Mouse (Mus musculus): ENCODE measurements around the gene Aire. TPM values are rescaled to one million over a fixed set of nuclear protein-coding genes. Genes with fewer than 3 reads are reported as not detected.

Aire gene
- polyA plus RNA-seq, 1 experiment from 2014 or later = 0.68 TPM

DNA sequence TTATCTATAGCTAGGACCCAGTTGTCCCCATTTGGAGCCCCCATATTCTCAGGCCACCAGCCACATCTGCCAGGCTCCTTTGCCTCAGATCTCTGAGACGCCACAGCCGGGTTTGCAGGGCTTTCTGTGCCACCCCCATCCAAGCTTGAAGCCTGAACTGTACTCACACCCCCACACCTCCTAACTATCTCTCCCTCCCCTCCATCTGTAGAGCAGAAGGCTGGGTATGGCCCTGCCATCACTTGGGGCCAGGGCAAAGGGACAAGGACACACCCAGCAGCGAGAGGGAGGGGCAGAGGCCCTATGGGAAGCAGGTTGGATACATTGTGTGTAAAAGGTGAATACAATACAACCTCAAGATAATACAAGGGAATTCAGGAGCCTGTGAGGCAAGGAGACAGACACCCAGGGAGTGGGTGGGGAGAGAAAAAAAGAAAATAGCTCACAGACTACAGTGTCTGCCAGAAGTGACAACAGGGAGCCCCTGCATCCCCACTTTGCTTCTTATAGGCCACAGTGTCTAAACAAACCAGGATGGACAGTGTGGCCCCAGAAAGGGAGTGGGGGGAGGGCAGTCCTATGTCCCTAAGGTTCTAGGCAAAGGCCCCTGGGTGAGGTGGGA lies 38.8 kb downstream of the Aire start:
- ATAC-seq (ENCODE audit: insufficient read depth, low FRiP score, low read depth) = peak; percentile 14; the same call in 1 of the 2 replicates
- Histone ChIP-seq H3K36me3 (peaks cover 27% of the 10 kb centered on the region), H3K4me3 (replicated peaks) (no peak overlapping the region), H3K27ac (no peak overlapping the region), H3K4me2 (peak overlapping the region; percentile 30), H3K9me3 (no peaks in the 10 kb centered on the region), H3K27me3 (replicated peaks) (no peaks in the 10 kb centered on the region), H3K9ac (no peak overlapping the region), H3K4me1 (peaks cover 31% of the 10 kb centered on the region)
- WGBS = 73% methylated on average over 3 of the region's 3 CpGs

DNA sequence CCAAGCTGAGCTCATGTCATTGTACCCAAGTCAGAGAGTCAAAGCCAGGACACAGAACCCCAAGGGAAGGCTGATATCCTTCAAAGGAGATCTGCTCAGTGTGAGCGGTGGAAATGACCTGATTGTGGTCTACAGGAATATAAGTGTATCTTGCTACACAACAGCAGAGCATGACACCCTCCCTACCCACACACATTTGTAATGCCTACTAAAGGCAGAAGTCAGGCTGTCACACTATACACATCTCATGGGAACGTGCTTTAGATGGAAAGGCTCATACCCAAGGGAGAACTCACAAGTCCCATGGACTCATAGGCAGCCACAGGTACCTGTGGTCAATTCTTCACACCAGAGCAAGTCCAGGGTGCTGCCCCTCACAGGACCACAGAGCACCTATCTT lies 41.1 kb downstream of the Aire start:
- Histone ChIP-seq H3K9me3 (no peaks in the 10 kb centered on the region), H3K27ac (no peak overlapping the region), H3K4me1 (peaks cover 16% of the 10 kb centered on the region), H3K27me3 (replicated peaks) (no peaks in the 10 kb centered on the region), H3K36me3 (peaks cover 46% of the 10 kb centered on the region), H3K4me2 (no peak overlapping the region), H3K4me3 (replicated peaks) (no peak overlapping the region), H3K9ac (no peak overlapping the region)
- no peak for ATAC-seq (ENCODE audit: insufficient read depth, low FRiP score, low read depth)
- WGBS = 93% methylated on average over 2 of the region's 2 CpGs

DNA sequence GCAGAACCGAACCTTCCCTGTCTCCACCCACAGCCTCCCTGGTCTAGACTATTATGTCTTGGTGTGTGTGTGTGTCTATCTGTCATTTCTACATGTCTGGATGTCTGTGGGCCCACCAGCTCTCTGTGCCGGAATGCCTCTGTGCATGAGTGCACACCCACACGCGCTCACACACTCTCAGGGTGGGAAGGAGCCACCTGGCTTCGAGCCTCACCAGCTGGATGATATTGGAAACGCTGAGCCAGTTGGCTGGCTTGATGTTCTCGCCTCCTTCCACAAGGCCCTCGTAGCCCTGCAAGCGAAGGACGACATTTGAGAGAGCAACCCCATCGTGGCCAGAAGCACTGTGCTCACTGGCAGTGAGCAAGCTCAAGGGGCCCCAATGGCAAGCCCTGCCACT lies 41.6 kb downstream of the Aire start:
- Histone ChIP-seq H3K9me3 (no peaks in the 10 kb centered on the region), H3K4me2 (no peak overlapping the region), H3K36me3 (peaks cover 49% of the 10 kb centered on the region), H3K27me3 (replicated peaks) (no peaks in the 10 kb centered on the region), H3K4me3 (replicated peaks) (no peak overlapping the region), H3K4me1 (peaks cover 11% of the 10 kb centered on the region), H3K27ac (no peak overlapping the region), H3K9ac (no peak overlapping the region)
- ATAC-seq (ENCODE audit: insufficient read depth, low FRiP score, low read depth) = no peak
- 84% methylated on average over 11 of the region's 11 CpGs for WGBS

DNA sequence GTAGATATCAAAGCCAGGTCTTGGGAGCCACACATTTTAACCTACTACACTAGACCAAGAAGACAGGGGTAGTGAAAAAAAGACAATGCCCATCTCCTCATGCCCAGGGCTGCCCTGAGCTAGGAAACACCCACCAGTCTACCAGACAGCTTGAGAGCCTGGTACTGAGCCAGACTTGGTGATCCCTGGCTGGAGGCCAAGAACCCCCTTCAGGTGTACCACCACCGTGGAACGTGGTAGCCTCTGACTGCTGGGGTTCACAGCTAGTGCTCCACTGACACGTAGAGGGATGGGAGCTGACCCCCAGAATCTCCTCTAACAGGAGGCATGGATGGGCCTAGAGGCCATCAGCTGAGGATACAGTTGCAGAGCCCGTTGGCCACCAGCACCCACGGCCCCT lies 43.2 kb downstream of the Aire start:
- Histone ChIP-seq H3K9ac (no peak overlapping the region), H3K36me3 (peaks cover 58% of the 10 kb centered on the region), H3K27me3 (replicated peaks) (no peaks in the 10 kb centered on the region), H3K4me3 (replicated peaks) (no peak overlapping the region), H3K4me2 (no peak overlapping the region), H3K27ac (no peak overlapping the region), H3K9me3 (no peaks in the 10 kb centered on the region), H3K4me1 (no peaks in the 10 kb centered on the region; the same call in 1 of the 2 replicates)
- ATAC-seq (ENCODE audit: insufficient read depth, low FRiP score, low read depth) = no peak
- 94% methylated on average over 5 of the region's 5 CpGs for WGBS

DNA sequence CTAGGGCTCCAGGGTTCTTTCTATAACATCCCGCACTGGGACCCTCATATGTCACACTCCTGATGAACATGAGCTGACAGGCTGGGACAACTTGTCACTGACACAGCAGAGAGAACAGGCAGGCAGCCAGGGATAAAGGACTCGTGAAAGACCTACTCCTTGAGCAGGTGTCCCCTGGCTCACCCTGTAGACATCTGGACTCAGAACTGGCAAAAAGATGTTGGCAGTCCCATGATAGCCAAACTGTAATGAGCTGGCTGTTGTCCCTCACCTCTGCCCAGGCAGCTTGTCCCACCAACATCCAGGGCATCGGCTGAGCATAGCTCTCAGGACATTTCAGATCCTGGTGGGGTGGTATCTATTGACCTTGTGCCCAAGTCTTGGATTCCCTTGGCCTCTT lies 47.8 kb downstream of the Aire start:
- Histone ChIP-seq H3K4me1 (no peaks in the 10 kb centered on the region), H3K9me3 (no peaks in the 10 kb centered on the region), H3K4me3 (replicated peaks) (no peak overlapping the region), H3K36me3 (peaks cover 74% of the 10 kb centered on the region), H3K27me3 (replicated peaks) (no peaks in the 10 kb centered on the region), H3K27ac (no peak overlapping the region), H3K4me2 (no peak overlapping the region), H3K9ac (no peak overlapping the region)
- whole genome bisulfite sequencing = 84% methylated on average over 3 of the region's 3 CpGs
- ATAC-seq (ENCODE audit: insufficient read depth, low FRiP score, low read depth) = no peak

DNA sequence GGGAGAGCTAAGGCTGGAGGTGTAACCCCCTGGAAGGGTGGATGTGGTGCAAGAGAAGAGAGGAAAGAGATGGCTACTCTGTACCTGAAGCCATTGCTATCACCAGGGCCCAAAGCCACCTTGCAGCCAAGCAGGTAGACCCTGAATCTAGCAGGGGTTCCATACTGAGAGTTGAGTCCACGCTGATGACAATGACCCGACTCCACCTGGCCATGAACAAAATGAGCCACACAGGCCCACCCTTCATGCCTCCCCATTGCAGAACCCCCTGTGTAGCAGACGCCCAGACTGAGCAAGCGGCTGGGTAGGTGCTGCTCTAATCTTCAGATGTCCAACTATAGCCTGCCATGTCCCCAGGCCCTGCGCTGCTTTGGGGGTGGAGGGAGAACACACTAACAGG lies 57.6 kb downstream of the Aire start:
- H3K27ac ChIP-seq = no peak overlapping the region
- no peaks in the 10 kb centered on the region for H3K27me3 ChIP-seq (replicated peaks)
- H3K4me2 ChIP-seq = no peak overlapping the region
- no peaks in the 10 kb centered on the region for H3K9me3 ChIP-seq
- H3K9ac ChIP-seq = no peak overlapping the region
- no peak for ATAC-seq (ENCODE audit: insufficient read depth, low FRiP score, low read depth)
- H3K36me3 ChIP-seq = peaks cover 32% of the 10 kb centered on the region
- 76% methylated on average over 5 of the region's 5 CpGs for WGBS
- no peak overlapping the region for H3K4me3 ChIP-seq (replicated peaks)
- peaks cover 2% of the 10 kb centered on the region; the same call in 1 of the 2 replicates for H3K4me1 ChIP-seq

DNA sequence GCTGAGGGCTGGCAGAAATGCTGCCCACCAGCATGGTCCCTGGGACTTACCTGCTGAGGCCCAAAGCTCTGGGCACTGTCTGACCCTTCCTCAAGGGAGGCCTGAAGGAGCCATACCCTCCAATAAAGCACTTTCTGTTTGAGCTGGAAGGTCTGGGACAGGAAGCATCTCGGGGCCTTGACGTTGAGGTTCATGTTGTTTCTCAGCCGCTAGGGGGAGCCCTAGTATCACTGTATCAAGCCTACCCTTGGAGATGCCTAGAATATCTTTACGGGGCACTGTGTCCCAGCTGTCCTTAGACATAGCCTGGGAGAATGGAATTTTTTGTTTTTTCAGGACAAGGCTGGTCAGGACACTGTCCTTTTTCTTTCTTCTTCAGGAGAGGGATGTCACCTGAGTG lies 58.8 kb downstream of the Aire start:
- no peak overlapping the region for H3K27ac ChIP-seq
- no peak overlapping the region for H3K4me3 ChIP-seq (replicated peaks)
- H3K4me2 ChIP-seq = no peak overlapping the region
- no peaks in the 10 kb centered on the region for H3K27me3 ChIP-seq (replicated peaks)
- peak; percentile 45; the same call in 1 of the 2 replicates for ATAC-seq (ENCODE audit: insufficient read depth, low FRiP score, low read depth)
- H3K9ac ChIP-seq = no peak overlapping the region
- under 1% methylated on average over 4 of the region's 4 CpGs for WGBS
- H3K4me1 ChIP-seq = peaks cover 2% of the 10 kb centered on the region; the same call in 1 of the 2 replicates
- H3K36me3 ChIP-seq = peaks cover 21% of the 10 kb centered on the region
- H3K9me3 ChIP-seq = no peaks in the 10 kb centered on the region

Other genes with a start within 250 kb of the Aire start
- gene Gm9639, start 248.5 kb downstream of the Aire start, polyA plus RNA-seq (2015; fragmentation: Nextera tagmentation; extraction: Ambion mirVana) = not detected in 2 replicates
- gene Gm19668, start 244.5 kb downstream of the Aire start, polyA plus RNA-seq (2015; fragmentation: Nextera tagmentation; extraction: Ambion mirVana) = not detected in 2 replicates
- not detected in 2 replicates for gene Gm9507, start 231.8 kb downstream of the Aire start, polyA plus RNA-seq (2015; fragmentation: Nextera tagmentation; extraction: Ambion mirVana)
- gene Gm2696, start 228.9 kb downstream of the Aire start, polyA plus RNA-seq (2015; fragmentation: Nextera tagmentation; extraction: Ambion mirVana) = not detected in 2 replicates
- gene Krtap10-4, start 216.5 kb downstream of the Aire start, polyA plus RNA-seq (2015; fragmentation: Nextera tagmentation; extraction: Ambion mirVana) = not detected in 2 replicates
- not detected in 2 replicates for gene Krtap10-10, start 207.7 kb downstream of the Aire start, polyA plus RNA-seq (2015; fragmentation: Nextera tagmentation; extraction: Ambion mirVana)
- gene Gm36176, start 196.8 kb downstream of the Aire start, polyA plus RNA-seq (2015; fragmentation: Nextera tagmentation; extraction: Ambion mirVana) = not detected in 2 replicates
- not detected in 2 replicates for gene Gm10318, start 190.8 kb downstream of the Aire start, polyA plus RNA-seq (2015; fragmentation: Nextera tagmentation; extraction: Ambion mirVana)
- not detected in 2 replicates for gene Gm3285, start 181.6 kb downstream of the Aire start, polyA plus RNA-seq (2015; fragmentation: Nextera tagmentation; extraction: Ambion mirVana)
- 5.0 and 6.4 TPM in 2 replicates for gene Lrrc3, start 141.1 kb downstream of the Aire start, polyA plus RNA-seq (2015; fragmentation: Nextera tagmentation; extraction: Ambion mirVana)
- 1.2 TPM in 2 replicates for gene Trpm2, start 73.0 kb downstream of the Aire start, polyA plus RNA-seq (2015; fragmentation: Nextera tagmentation; extraction: Ambion mirVana)
- 23.6 and 26.7 TPM in 2 replicates for gene 1810043G02Rik, start 65.1 kb downstream of the Aire start, polyA plus RNA-seq (2015; fragmentation: Nextera tagmentation; extraction: Ambion mirVana)
- gene Pfkl, start 33.5 kb downstream of the Aire start, polyA plus RNA-seq (2015; fragmentation: Nextera tagmentation; extraction: Ambion mirVana) = 193 and 202 TPM in 2 replicates
- 0.35 and 0.86 TPM in 2 replicates for gene Dnmt3l, start 1.7 kb downstream of the Aire start, polyA plus RNA-seq (2015; fragmentation: Nextera tagmentation; extraction: Ambion mirVana)
- gene Icosl, start 25.7 kb upstream of the Aire start, polyA plus RNA-seq (2015; fragmentation: Nextera tagmentation; extraction: Ambion mirVana) = 5.1 and 5.3 TPM in 2 replicates
- gene D10Jhu81e, start 126.2 kb upstream of the Aire start, polyA plus RNA-seq (2015; fragmentation: Nextera tagmentation; extraction: Ambion mirVana) = 32.7 and 40.2 TPM in 2 replicates
- 14.6 and 17.3 TPM in 2 replicates for gene Pwp2, start 141.5 kb upstream of the Aire start, polyA plus RNA-seq (2015; fragmentation: Nextera tagmentation; extraction: Ambion mirVana)
- gene Trappc10, start 201.0 kb upstream of the Aire start, polyA plus RNA-seq (2015; fragmentation: Nextera tagmentation; extraction: Ambion mirVana) = 15.6 and 18.2 TPM in 2 replicates